Mouse (Mus musculus) stomach, postnatal 0 days (tissue): ENCODE results near the gene Mfsd5. TPM values are rescaled to one million over a fixed set of nuclear protein-coding genes. Genes with fewer than 3 reads are reported as not detected.
A peak's percentile ranks its signal among the peaks of the same experiment; 100 is the strongest.

Source experiments
- ATAC-seq: fragments of 200-750 bp; cut with Nextera tagmentation; 2 replicates; pipeline ENCODE4 v1.8.0; 2017; ENCODE audit not compliant: low FRiP score, low TSS enrichment
- DNase-seq: peaks from one replicate; pipeline ENCODE4 v3.0.0-alpha.2; 2016; ENCODE audit warnings: low spot score
- H3K27ac ChIP-seq: fragments of 300-500 bp; sonication (generic); replicated peaks from 2 replicates; pipeline ENCODE4 v1.5.1; 2014; ENCODE audit warnings: mild to moderate bottlenecking, control low read depth
- H3K27me3 ChIP-seq: fragments of 300-500 bp; sonication (generic); 2 replicates; pipeline ENCODE4 v1.6.1; 2014; ENCODE audit warnings: low read length; ENCODE audit not compliant: control insufficient read depth, insufficient read depth
- H3K36me3 ChIP-seq: fragments of 300-500 bp; sonication (generic); 2 replicates; pipeline ENCODE4 v1.6.1; 2014; ENCODE audit warnings: low read length, mixed read lengths; ENCODE audit not compliant: control insufficient read depth, insufficient read depth
- H3K4me1 ChIP-seq: fragments of 300-500 bp; sonication (generic); replicated peaks from 2 replicates; pipeline ENCODE4 v1.6.1; 2014; ENCODE audit warnings: antibody characterized with exemption; ENCODE audit not compliant: control insufficient read depth, insufficient read depth
- H3K4me2 ChIP-seq: fragments of 300-500 bp; sonication (generic); replicated peaks from 2 replicates; pipeline ENCODE4 v1.6.1; 2014; ENCODE audit warnings: low read depth, mild to moderate bottlenecking, control low read depth, moderate library complexity
- H3K4me3 ChIP-seq: fragments of 300-500 bp; sonication (generic); 2 replicates; pipeline ENCODE4 v1.5.1; 2014; ENCODE audit warnings: low read depth, low read length, control low read depth
- H3K9ac ChIP-seq: fragments of 300-500 bp; sonication (generic); 2 replicates; pipeline ENCODE4 v1.6.1; 2014; ENCODE audit warnings: mild to moderate bottlenecking, low read length, control low read depth, mixed read lengths
- H3K9me3 ChIP-seq: fragments of 300-500 bp; sonication (generic); 2 replicates; pipeline ENCODE4 v1.6.1; 2016; ENCODE audit warnings: low read length; ENCODE audit not compliant: control insufficient read depth
- CTCF ChIP-seq: IDR thresholded peaks from 2 replicates; pipeline ENCODE4 v1.5.1; 2016; ENCODE audit warnings: antibody characterized with exemption, low read depth, mild to moderate bottlenecking, moderate library complexity
- EP300 ChIP-seq: optimal IDR thresholded peaks from 2 replicates; pipeline ENCODE3; 2016; ENCODE audit warnings: antibody characterized with exemption
- WGBS: fragments of 180-500 bp; shearing (Covaris S2); extraction: QIAGEN DNeasy Blood & Tissue Kit; methylation state at CpG from one replicate; pipeline ENCODE4 v1.1.7; 2014; 5-methylcytosine and 5-hydroxymethylcytosine counted together
- polyA plus RNA-seq: library from polyadenylated mRNA; unstranded; fragments of >200 nt; fragmentation: Nextera tagmentation; extraction: Ambion mirVana; gene quantifications from 2 replicates; pipeline ENCODE4 v1.2.1, GENCODE M21; 2015

Gene Mfsd5
- polyA plus RNA-seq, 1 experiment from 2014 or later = 81.6 TPM

- Histone ChIP-seq H3K9me3 (no peaks in the 10 kb centered on the region), H3K4me3 (peak within 1 kb of the TSS; percentile 55), H3K9ac (peak within 1 kb of the TSS; percentile 43), H3K4me1 (no peaks in the 10 kb centered on the region), H3K4me2 (peak within 1 kb of the TSS; percentile 76), H3K27ac (no peak within 1 kb of the TSS), H3K36me3 (peaks cover 3% of the 10 kb centered on the region; the same call in 1 of the 2 replicates), H3K27me3 (no peaks in the 10 kb centered on the region)
- TF ChIP-seq EP300 (no peak), CTCF (no peak)
- ATAC-seq (peak; percentile 98), DNase-seq (peak; percentile 94)
- 6% methylated on average over 25 of the region's 25 CpGs for WGBS
Measured at GRCm38 (mm10) chr15:102295633-102296367, 16.5 kb downstream of the Mfsd5 start, which contains the start of gene Espl1. TSS of gene Espl1 (plus strand) at chr15:102296266.

- DNase-seq (no peak), ATAC-seq (peak; percentile 48)
- no peak for TF ChIP-seq EP300
- TF ChIP-seq CTCF = no peak
- 5% methylated on average over 24 of the region's 24 CpGs for WGBS
- Histone ChIP-seq H3K4me2 (peak overlapping the region; percentile 76), H3K4me3 (peak overlapping the region; percentile 55), H3K9me3 (no peaks in the 10 kb centered on the region), H3K9ac (peak overlapping the region; percentile 43), H3K27ac (no peak overlapping the region), H3K27me3 (no peaks in the 10 kb centered on the region), H3K36me3 (peaks cover 4% of the 10 kb centered on the region; the same call in 1 of the 2 replicates), H3K4me1 (no peaks in the 10 kb centered on the region)
Measured at GRCm38 (mm10) chr15:102296368-102297006, 17.2 kb downstream of the Mfsd5 start.

GRCm38 (mm10) chr15:102302542-102302941, 23.3 kb downstream of the Mfsd5 start:
- Histone ChIP-seq H3K4me2 (no peak overlapping the region), H3K27ac (no peak overlapping the region), H3K4me3 (no peak overlapping the region), H3K36me3 (peaks cover 19% of the 10 kb centered on the region; the same call in 1 of the 2 replicates), H3K9me3 (no peaks in the 10 kb centered on the region), H3K27me3 (no peaks in the 10 kb centered on the region), H3K4me1 (no peaks in the 10 kb centered on the region), H3K9ac (no peak overlapping the region)
- TF ChIP-seq CTCF (no peak), EP300 (no peak)
- ATAC-seq (0 out of 2 replicates have a peak, but pooled peaks have one; percentile 36), DNase-seq (no peak)
- 74% methylated on average over 6 of the region's 6 CpGs for WGBS

GRCm38 (mm10) chr15:102308717-102309116, 29.5 kb downstream of the Mfsd5 start:
- Histone ChIP-seq H3K36me3 (peaks cover 21% of the 10 kb centered on the region), H3K4me3 (no peak overlapping the region), H3K4me1 (no peaks in the 10 kb centered on the region), H3K9me3 (no peaks in the 10 kb centered on the region), H3K27me3 (no peaks in the 10 kb centered on the region), H3K4me2 (no peak overlapping the region), H3K27ac (no peak overlapping the region), H3K9ac (no peak overlapping the region)
- DNase-seq (no peak), ATAC-seq (no peak)
- 87% methylated on average over 9 of the region's 9 CpGs for WGBS
- TF ChIP-seq EP300 (no peak), CTCF (0 out of 2 replicates have a peak, but pooled peaks have one; percentile 11)

GRCm38 (mm10) chr15:102310074-102310845, 31.0 kb downstream of the Mfsd5 start:
- H3K9ac ChIP-seq = no peak overlapping the region
- H3K4me1 ChIP-seq = no peaks in the 10 kb centered on the region
- 53% methylated on average over 10 of the region's 10 CpGs for WGBS
- H3K27ac ChIP-seq = no peak overlapping the region
- no peak overlapping the region for H3K4me3 ChIP-seq
- TF ChIP-seq CTCF = no peak
- no peak for TF ChIP-seq EP300
- H3K9me3 ChIP-seq = no peaks in the 10 kb centered on the region
- DNase-seq (no peak), ATAC-seq (no peak)
- H3K36me3 ChIP-seq = peaks cover 15% of the 10 kb centered on the region; the same call in 1 of the 2 replicates
- no peak overlapping the region for H3K4me2 ChIP-seq
- no peaks in the 10 kb centered on the region for H3K27me3 ChIP-seq
